Comparison of ENCODE assay signal across 25 mouse cellular contexts in genomic region chr5:14621146-14621545, GRCm38 (mm10).
DNase-seq lines count a peak whose midpoint lies in the region; ATAC-seq and TF ChIP-seq lines count a peak whose summit lies in the region.
"Had no signal": no experiment of that assay in that cellular context is flagged by ENCODE, and none has a peak within 500 bp of the region (broad histone marks: within the 10 kb centered on the region; RNA-seq: fewer than 3 reads in every experiment).

No protein-coding gene starts in this region.

- 0 out of 2 replicates have a peak overlapping the region, but pooled peaks have one; percentile 4 for H3K27ac ChIP-seq in left cerebral cortex, adult 2 months
- no peak overlapping the region for H3K27ac ChIP-seq in liver, embryonic 12.5 days
- H3K27ac ChIP-seq: embryonic facial prominence, embryonic 12.5 days; forebrain, embryonic 12.5 days; heart, adult 2 months; heart, embryonic 13.5 days; hindbrain, postnatal 0 days; neural tube, embryonic 15.5 days had no signal

- no peak overlapping the region for H3K9ac ChIP-seq in liver, embryonic 12.5 days
- H3K9ac ChIP-seq: embryonic facial prominence, embryonic 12.5 days; forebrain, embryonic 12.5 days; heart, embryonic 13.5 days; liver, postnatal 0 days; neural tube, embryonic 15.5 days had no signal

- H3K4me1 ChIP-seq in liver, embryonic 12.5 days: no peaks in the 10 kb centered on the region
- H3K4me1 ChIP-seq: embryonic facial prominence, embryonic 12.5 days; forebrain, embryonic 12.5 days; heart, embryonic 13.5 days; neural tube, embryonic 15.5 days had no signal

- TF ChIP-seq CTCF in left cerebral cortex, adult 2 months (IDR thresholded peaks at IDR 0.05): no peak

- H3K27me3 ChIP-seq in liver, embryonic 12.5 days (replicated peaks): no peaks in the 10 kb centered on the region
- H3K27me3 ChIP-seq: embryonic facial prominence, embryonic 12.5 days; forebrain, embryonic 12.5 days; heart, embryonic 13.5 days; neural tube, embryonic 15.5 days had no signal

- WGBS in liver, embryonic 12.5 days (ENCODE audit: insufficient replicate concordance): 68% methylated on average over 7 of the region's 7 CpGs

- no peak overlapping the region for H3K4me2 ChIP-seq in liver, embryonic 12.5 days
- H3K4me2 ChIP-seq: embryonic facial prominence, embryonic 12.5 days; forebrain, embryonic 12.5 days; heart, embryonic 13.5 days; midbrain, embryonic 11.5 days; neural tube, embryonic 15.5 days had no signal

- H3K4me3 ChIP-seq in left cerebral cortex, adult 2 months: no peak overlapping the region
- H3K4me3 ChIP-seq in liver, embryonic 12.5 days: no peak overlapping the region
- H3K4me3 ChIP-seq: embryonic facial prominence, embryonic 12.5 days; forebrain, embryonic 12.5 days; heart, adult 2 months; heart, embryonic 13.5 days; neural tube, embryonic 15.5 days had no signal

- no peak for ATAC-seq in liver, embryonic 12.5 days
- ATAC-seq in inflammation-experienced regulatory T-cells, adult 6 months: no peak
- ATAC-seq: activated CD4-positive, CD25-positive, alpha-beta regulatory T cell, adult 4 months; hindbrain, postnatal 0 days; intestine, postnatal 0 days; liver, postnatal 0 days; lung, postnatal 0 days had no signal

- no peaks in the 10 kb centered on the region for H3K9me3 ChIP-seq in liver, embryonic 12.5 days (replicated peaks)
- H3K9me3 ChIP-seq: embryonic facial prominence, embryonic 12.5 days; forebrain, embryonic 12.5 days; heart, embryonic 13.5 days; neural tube, embryonic 15.5 days had no signal

- intact Hi-C loops in left cerebral cortex, adult 2 months (cut with DNase I): loop anchor here (5.0 kb wide), 1 partner anchor 94 kb away; no protein-coding TSS in a partner anchor
- intact Hi-C loops in left cerebral cortex, postnatal 36 days (cut with DNase I): no loop called here

- no peaks in the 10 kb centered on the region for H3K36me3 ChIP-seq in liver, embryonic 12.5 days
- H3K36me3 ChIP-seq: embryonic facial prominence, embryonic 12.5 days; forebrain, embryonic 12.5 days; heart, embryonic 13.5 days; neural tube, embryonic 15.5 days had no signal

- DNase-seq in left cerebral cortex, adult 2 months (ENCODE audit: extremely low spot score in 1 of 2, low spot score in 2 of 2): no peak
- no peak for DNase-seq in left cerebral cortex, postnatal 36 days (ENCODE audit: low spot score in 2 of 2)
- DNase-seq in cerebellum, adult 18-20 months: peak; percentile 60 to 67
- peak; percentile 78 for DNase-seq in cerebellum, adult 9-11 months
- DNase-seq in lung, postnatal 14 days: no peak
- DNase-seq: adrenal gland, adult 8-10 months; gastrocnemius, postnatal 14 days; heart, adult 2 months; heart, postnatal 14 days; kidney, postnatal 25 days; layer of hippocampus, adult 9-11 months; liver, postnatal 0 days; right cerebral cortex, postnatal 25 days; thymus, postnatal 14 days had no signal

Comparison
In these comparisons a context has a peak if more than half of its experiments do, and no peak if none do; other contexts are left out.
1. DNase-seq: peak in cerebellum, adult 18-20 months (2 of 2) and cerebellum, adult 9-11 months (single experiment); none in left cerebral cortex, adult 2 months (0 of 2), left cerebral cortex, postnatal 36 days (0 of 2) and lung, postnatal 14 days (single experiment).